Mouse (Mus musculus) hematopoietic stem cell, adult 5-6 weeks (primary cell): ENCODE measurements around the gene Scgb2b24. TPM values are rescaled to one million over a fixed set of nuclear protein-coding genes. Genes with fewer than 3 reads are reported as not detected.

ENCODE experiments used
- ATAC-seq, 2 experiments: fragments of 125-278 bp in 1 of 2; replicated peaks in 1 of 2; 2 replicates each; pipeline ENCODE4 v1.8.0; 2016 to 2017; ENCODE audit warnings: inconsistent platforms in 2 of 2, mild to moderate bottlenecking in 2 of 2, moderate number of reproducible peaks in 2 of 2, low read depth in 1 of 2, moderate TSS enrichment in 1 of 2; ENCODE audit not compliant: low FRiP score in 2 of 2, poor library complexity in 2 of 2, severe bottlenecking in 2 of 2, insufficient read depth in 1 of 2, low TSS enrichment in 1 of 2
- total RNA-seq: library from RNA; stranded (forward); fragments of 172-1452, 232-1000 nt; gene quantifications from 2 replicates; pipeline ENCODE4 v1.2.3, GENCODE M21; 2017

Scgb2b24 gene
- total RNA-seq, result not detected in 2 replicates

DNA sequence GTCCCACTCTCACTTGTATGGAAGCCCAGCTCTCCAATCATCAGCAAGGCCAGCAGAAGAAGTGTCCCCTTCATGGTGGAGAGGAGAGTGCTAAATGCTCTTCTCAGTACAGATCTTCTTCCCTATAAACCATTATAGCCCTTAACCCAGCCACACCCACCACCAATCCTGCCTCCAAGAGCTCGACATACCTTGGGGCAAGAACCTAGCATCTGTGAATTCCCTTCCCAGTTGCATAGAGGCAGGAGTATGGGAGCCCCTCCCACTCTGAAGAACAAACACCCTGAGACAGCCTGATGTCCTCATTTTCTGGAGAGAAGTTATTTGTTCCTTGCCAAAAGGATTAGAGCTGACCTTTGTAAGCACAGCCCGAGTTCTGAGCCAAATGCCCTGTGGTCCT lies at the start of gene Scgb2b24:
Gene Scgb2b24 (minus strand): TSS at position 101 of the 400 bp plus-strand sequence.
- ATAC-seq, result no peak

DNA sequence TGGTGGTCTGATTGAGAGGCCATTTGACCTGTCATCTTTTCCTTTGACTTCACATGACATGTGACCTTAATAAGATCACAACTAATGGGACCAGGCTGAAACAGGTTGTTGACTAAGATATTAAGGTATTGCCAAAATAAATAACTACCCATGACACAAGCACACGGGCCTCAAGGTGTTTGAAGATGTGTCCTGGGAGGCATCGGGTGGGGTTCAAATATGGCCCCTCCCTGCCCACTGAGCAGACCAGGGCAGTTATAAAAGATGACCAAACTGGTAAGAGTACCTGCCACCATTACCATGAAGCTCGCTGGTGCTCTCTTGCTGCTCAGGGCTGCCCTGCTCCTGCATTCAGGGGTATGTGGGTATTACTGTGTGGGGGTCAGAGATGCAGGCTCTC lies 4.4 kb upstream of the Scgb2b24 start, which contains the start of gene Scgb1b24:
Gene Scgb1b24 (plus strand): TSS at position 301 of the 400 bp plus-strand sequence.
- no peak for ATAC-seq

DNA sequence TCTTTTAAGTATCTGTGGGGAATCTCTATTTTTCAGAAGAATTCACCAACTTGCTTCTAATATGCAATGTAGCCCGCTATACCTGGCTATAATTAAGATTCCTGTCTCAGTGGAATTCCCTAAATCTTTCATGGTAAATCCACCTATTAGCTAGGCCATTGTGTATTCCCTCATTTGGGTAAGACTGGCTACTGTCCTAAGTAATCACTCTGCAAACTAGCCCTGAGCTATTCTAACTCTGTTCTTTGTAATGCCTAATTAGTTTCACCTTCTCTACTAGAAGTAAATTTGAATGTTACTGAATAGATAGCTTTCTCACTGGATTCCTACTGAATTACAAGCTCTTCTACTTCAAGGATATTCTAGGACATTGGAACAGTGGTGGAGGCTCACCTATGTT lies 49.2 kb downstream of the Scgb2b24 start:
- no peak for ATAC-seq

Other genes with a start within 250 kb of the Scgb2b24 start
- not detected in 2 replicates for gene Scgb2b21, start 218.9 kb downstream of the Scgb2b24 start, total RNA-seq
- not detected in 2 replicates for gene Scgb1b24, start 4.5 kb upstream of the Scgb2b24 start, total RNA-seq
- gene Scgb2b26, start 205.7 kb upstream of the Scgb2b24 start, total RNA-seq, result not detected in 2 replicates